Mouse (Mus musculus) fibroblast of lung, adult 2 months (primary cell): ENCODE measurements around the gene Gbgt1.
"Not testable (repeated sequence)": the region's sequence is repeated elsewhere in the genome, so short reads cannot be mapped to it uniquely, and the experiment has no call there.

Source experiments
- DNase-seq: peaks from one replicate; pipeline ENCODE4 v3.0.0-alpha.2; 2011; ENCODE audit warnings: low read depth

Gbgt1 gene

GRCm38 (mm10) chr2:28502987-28503386, 6.3 kb downstream of the Gbgt1 start:
- no peak for DNase-seq

- no peak for DNase-seq
Observed at GRCm38 (mm10) chr2:28504676-28505075, 8.0 kb downstream of the Gbgt1 start.

GRCm38 (mm10) chr2:28505795-28506194, 9.1 kb downstream of the Gbgt1 start, which contains the start of gene Gm10134:
TSS of gene Gm10134 (plus strand) at chr2:28506095.
- no peak for DNase-seq

GRCm38 (mm10) chr2:28506291-28506690, 9.6 kb downstream of the Gbgt1 start:
- no peak for DNase-seq

- not testable (repeated sequence) for DNase-seq
Observed at GRCm38 (mm10) chr2:28511600-28511999, 14.9 kb downstream of the Gbgt1 start.

- no peak for DNase-seq
Observed at GRCm38 (mm10) chr2:28512798-28513401, 16.2 kb downstream of the Gbgt1 start, which contains the start of gene Ralgds. TSS of gene Ralgds (plus strand) at chr2:28513125.

- DNase-seq, result no peak
Observed at GRCm38 (mm10) chr2:28513431-28514370, 17.0 kb downstream of the Gbgt1 start.

- no peak for DNase-seq
Observed at GRCm38 (mm10) chr2:28514489-28514888, 17.8 kb downstream of the Gbgt1 start.

- peak; percentile 78 for DNase-seq
Observed at GRCm38 (mm10) chr2:28517206-28517909, 20.7 kb downstream of the Gbgt1 start.

GRCm38 (mm10) chr2:28518231-28518630, 21.5 kb downstream of the Gbgt1 start:
- DNase-seq, result no peak

GRCm38 (mm10) chr2:28520581-28520980, 23.9 kb downstream of the Gbgt1 start:
- no peak for DNase-seq

- DNase-seq, result no peak
Observed at GRCm38 (mm10) chr2:28521571-28522151, 25.0 kb downstream of the Gbgt1 start.

- no peak for DNase-seq
Observed at GRCm38 (mm10) chr2:28522166-28522565, 25.5 kb downstream of the Gbgt1 start.

GRCm38 (mm10) chr2:28523643-28524117, 27.0 kb downstream of the Gbgt1 start:
- DNase-seq, result peak; percentile 97

GRCm38 (mm10) chr2:28524406-28524805, 27.7 kb downstream of the Gbgt1 start:
- no peak for DNase-seq

- DNase-seq, result no peak
Observed at GRCm38 (mm10) chr2:28525219-28525942, 28.7 kb downstream of the Gbgt1 start.

- DNase-seq, result peak; percentile 81
Observed at GRCm38 (mm10) chr2:28525943-28526876, 29.5 kb downstream of the Gbgt1 start.

- no peak for DNase-seq
Observed at GRCm38 (mm10) chr2:28527436-28528353, 31.0 kb downstream of the Gbgt1 start.

- DNase-seq, result no peak
Observed at GRCm38 (mm10) chr2:28528354-28528730, 31.7 kb downstream of the Gbgt1 start.
